Mouse (Mus musculus) A20 (cell line): Measurements from ENCODE around the gene Ppp1r11.
A peak's percentile ranks its signal among the peaks of the same experiment; 100 is the strongest.

Experiments used
- DNase-seq: peaks from one replicate; pipeline ENCODE4 v3.0.0-alpha.2; 2011; ENCODE audit warnings: low read depth, low spot score

The Ppp1r11 gene

DNA sequence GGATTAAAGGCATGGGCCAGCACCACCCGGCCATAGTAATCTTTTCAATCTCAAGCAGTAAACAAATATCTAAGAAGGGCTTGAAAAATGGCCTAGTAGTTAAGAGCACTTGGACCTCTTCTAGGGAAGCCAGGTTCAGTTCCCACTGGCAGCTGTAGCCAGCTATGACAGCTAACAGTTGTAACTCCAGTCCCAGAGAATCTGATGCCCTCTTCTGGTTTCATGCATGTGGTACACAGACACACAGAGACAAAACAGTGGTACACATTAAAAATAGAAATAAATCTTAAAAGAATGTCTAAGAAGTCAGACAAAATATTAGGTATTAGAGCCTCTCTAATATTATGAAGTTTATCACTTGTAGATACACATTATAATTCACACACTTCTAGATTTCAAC lies 9.6 kb upstream of the Ppp1r11 start:
- no peak for DNase-seq

DNA sequence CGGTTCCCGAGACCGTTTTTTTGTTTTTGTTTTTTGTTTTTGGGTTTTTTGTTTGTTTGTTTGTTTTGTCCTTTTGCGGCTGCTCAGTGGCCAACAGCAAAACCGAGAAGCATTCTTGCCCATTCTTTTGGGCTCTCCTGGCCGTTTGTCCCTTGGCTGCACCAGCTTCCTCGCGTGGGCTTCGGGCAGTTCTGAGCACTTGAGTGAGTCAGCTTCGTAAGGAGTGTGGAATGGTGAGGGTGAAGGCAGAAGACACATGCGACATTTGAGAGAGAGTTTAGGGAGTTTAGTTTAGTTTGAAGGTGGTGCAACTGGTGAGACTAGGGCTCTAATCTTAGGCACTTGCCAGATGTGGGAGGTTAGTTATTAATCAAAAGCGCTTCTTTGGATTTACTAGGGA lies 7.3 kb upstream of the Ppp1r11 start:
- no peak for DNase-seq

DNA sequence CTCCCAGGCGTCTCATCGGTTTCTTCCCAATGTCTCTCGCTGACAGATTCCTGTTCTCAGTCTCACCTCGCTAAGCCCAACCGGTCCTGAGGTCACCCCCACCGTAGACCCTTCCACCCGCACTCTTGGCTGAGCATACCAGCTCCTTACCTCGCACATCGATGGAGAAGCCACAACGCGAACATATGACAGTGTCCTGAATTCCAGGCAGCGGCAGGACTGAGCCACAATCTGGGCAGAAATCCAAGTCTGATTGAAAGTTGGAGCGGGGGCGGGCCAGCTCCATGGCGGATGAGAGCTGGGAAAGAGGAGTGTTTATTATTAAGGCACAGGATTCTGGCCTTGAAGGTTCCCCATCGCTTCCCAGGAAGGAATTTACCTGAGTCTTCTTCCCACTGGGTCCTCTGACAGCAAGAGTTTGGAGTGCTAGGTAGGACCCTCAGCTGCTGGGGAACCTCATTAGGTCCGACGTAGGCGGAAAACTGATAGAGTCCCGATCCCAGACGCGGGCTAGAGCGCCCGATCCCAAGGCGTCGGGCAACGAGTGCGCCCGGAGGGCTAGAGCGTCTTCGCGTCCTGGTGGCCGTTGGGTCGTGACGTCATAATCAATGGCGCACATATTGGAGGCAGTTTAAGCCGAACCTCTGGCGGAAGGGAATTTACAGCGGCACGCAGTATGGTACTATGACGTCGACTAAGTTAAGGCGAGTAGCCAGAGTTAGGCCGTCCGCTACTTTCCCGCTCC lies 6.6 kb upstream of the Ppp1r11 start, which contains the start of the genes Znrd1 and Znrd1as:
Gene Znrd1, minus strand, starts transcription at position 561 of the 745 bp plus-strand sequence.
Gene Znrd1as, plus strand, starts transcription at position 594 of the 745 bp plus-strand sequence.
- peak; percentile 96 for DNase-seq

DNA sequence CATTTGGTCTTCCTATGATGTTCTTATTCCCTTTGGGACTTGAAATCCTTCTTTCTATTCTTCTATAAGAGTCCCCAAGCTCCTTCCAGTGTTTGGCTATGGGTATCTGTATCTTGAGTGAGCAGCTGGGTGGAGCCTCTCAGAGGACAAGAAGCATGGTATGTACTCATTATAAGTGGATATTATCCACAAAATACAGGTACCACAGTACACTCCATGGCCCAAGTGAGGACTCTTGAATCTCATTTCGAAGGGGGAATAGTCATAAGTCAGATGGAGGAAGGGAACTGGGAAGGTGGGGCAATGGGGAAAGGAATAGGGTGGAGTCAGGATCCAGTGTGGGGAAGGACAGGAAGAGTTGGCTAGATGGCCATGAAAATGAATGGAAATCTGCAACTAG lies 1.5 kb upstream of the Ppp1r11 start:
- no peak for DNase-seq

DNA sequence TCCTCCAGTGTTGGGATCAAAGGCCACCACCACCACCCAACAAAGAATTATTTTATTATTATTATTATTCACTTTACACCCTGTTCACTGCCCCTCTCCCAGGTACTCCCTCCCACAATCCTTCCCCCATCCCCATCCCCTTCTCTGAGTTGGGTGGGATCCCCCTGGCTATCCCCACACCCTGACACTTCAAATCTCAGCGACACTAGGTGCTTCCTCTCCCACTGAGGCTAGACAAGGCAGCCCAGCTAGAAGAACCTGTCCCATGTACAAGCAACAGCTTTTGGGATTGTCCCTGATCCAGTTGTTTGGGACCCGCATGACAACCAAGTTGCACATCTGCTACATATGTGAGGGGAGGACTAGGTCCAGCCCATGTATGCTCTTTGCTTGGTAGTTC lies 1.1 kb upstream of the Ppp1r11 start:
- DNase-seq: no peak

DNA sequence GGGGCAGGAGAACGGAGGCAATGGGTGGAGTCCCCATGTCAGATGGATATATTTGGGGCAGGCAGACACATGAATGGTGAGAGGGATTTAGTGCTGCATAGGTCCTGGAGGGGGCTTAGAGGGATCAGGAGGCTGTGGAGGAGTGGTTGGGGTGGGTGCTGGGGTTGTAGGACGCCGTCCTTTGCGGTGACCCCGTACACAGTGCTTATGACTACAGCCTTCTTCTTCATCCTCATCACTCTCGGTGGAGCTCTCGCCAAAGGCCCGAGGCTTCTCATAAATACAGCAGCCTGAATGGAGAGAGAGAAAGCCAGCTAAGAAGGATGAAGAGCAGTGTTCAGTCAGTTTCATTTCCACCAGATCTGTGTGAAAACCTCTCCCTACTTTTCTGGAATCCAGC lies 2.3 kb downstream of the Ppp1r11 start:
- DNase-seq: no peak

DNA sequence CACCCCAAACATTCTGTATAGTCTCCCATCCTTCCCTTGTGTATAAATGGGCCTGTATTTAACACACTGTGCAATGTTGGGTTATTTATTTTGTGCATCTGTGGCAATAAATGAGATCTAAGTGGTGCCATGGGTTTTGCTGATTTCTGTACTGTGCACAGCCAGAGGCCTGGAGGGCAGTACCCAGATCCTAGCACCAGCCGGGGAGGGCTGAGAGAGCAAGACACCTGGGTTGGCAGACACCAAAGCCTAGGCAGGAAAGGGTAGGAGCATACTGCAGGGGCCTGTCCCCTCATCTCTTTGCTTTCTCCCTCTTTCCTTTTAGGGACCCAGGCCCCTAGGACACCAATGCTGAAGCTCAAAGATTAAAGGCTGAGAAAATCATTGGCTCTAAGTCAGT lies 3.3 kb downstream of the Ppp1r11 start:
- DNase-seq: no peak

DNA sequence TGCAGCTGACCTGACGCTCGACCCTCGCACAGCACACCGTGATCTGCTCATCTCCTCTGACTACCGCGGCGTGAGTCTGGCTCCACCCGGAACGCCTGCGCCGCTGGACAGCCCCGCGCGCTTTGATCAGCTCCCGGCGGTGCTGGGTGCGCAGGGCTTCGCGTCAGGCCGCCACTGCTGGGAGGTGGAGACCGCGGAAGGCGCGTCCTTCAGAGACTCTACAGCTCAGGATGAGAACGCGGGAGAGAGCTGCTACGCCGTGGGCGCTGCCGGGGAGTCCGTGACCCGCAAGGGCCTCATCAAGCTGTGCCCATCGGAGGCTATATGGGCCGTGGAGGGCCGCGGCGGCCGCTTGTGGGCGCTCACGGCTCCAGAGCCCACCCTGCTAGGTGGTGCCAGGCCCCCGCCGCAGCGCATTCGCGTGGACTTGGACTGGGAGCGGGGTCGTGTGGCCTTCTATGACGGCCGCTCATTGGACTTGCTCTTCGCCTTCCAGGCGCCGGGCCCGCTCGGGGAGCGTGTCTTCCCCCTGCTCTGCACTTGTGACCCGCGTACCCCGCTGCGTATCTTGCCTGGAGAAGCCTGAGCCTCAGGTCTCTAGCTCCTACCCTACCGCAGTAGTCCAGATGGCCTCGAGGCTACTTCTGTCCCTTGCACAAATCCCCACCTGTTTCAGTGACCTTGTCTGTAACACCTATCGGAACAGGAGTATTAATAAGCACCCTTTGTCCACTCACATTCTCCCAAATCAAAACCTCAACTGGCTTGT lies 4.3 kb downstream of the Ppp1r11 start:
- DNase-seq: no peak

DNA sequence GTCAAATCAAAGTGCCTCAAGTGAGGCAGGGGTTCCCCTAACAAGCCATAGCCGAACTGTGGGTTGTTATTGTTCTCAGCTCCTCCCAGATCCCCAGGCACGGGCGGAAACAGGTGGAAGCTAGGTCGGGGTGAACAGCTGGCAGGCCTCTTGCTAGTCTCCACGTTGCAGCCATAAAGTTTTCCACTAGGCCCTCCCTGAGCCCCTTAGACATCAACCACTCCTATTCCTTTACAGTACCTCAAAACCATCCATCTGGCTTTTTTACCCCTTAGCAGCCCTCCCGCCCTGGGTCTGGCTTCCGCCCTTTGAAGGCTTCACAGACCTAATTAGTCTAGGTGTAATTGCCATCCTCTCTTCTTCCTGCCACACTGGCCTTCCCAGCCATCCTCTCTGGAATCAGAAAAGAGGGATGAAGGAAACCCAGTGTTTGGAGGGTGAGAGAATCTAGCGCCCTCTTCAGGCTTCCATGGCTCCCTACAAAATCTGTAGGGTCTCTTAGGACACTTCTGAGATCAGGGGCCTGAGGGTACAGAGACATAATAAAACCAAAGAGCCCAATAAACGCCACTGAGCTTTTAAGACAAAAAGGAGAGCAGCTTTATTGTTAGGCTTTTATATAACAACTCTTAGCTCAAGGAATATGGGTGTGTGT lies 7.3 kb downstream of the Ppp1r11 start:
- DNase-seq: no peak

DNA sequence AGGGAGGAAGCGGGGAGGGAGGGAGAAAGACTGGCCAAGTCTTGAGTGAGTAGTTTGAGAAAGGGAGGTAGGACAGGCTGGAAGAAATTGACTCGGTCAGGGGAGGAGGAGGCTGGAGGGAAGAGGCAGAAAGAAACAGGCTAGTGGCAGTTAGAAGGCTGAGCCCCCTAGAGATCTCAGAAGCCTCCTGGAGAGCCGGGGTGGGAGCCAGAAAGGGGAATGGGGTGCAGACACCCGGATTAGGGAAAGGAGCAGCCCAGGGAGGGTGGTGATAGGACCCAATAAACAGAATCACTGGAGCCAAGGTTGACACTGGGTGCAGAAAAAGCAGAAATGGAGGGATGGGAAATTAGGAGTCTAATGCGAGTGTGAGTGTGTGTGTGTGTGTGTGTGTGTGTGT lies 7.8 kb downstream of the Ppp1r11 start:
- DNase-seq: no peak

DNA sequence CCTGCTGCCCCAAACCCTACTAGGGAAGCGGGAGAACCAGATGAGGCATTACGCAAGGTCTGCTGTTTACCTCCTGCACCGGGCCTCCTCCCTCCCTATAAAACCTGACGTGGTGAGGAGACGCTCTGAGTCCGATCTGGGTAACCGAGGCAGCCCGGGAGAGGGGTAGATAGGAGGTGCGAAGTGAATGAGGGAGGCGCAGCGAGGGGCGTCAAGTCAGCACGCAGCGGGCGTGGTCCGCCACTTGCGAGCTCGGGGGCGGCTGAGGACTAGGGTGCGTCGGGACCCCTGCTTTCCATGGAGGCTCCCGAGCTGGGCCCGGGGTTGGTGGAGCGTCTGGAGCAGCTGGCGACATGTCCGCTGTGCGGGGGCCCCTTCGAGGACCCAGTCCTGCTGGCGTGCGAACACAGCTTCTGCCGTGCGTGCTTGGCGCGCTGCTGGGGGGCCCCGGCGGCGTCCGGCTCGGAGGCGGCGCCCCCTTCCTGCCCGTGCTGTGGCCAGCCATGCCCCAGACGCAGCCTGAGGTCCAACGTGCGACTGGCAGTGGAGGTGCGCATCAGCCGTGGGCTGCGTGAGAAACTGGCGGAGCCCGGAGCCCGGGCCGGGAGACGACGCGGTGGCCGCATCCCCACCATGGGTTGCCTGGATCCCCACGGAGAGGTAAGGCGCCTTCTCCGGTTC lies 8.6 kb downstream of the Ppp1r11 start, which contains the start of gene Rnf39:
Gene Rnf39, plus strand, starts transcription at position 128 of the 681 bp plus-strand sequence.
- DNase-seq: no peak

DNA sequence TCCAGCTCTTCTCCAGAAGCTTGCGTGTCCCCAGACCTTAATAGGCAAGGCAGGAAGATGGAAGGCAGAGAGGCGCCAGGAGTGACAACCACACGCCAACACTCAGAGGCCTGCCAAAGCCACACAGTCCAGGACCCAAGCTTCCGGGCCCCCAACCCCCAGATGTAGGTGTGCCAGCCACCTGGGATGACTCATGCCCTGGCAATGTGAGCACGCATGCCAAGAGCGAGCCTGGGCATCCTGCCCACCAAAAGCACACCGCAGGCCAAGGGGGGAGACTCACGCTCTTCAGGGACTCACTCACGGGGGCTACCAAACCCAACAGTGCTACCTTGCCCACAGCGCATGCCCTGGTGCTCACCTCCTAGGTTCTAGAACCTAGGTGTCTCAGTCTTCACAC lies 9.2 kb downstream of the Ppp1r11 start:
- DNase-seq: no peak

DNA sequence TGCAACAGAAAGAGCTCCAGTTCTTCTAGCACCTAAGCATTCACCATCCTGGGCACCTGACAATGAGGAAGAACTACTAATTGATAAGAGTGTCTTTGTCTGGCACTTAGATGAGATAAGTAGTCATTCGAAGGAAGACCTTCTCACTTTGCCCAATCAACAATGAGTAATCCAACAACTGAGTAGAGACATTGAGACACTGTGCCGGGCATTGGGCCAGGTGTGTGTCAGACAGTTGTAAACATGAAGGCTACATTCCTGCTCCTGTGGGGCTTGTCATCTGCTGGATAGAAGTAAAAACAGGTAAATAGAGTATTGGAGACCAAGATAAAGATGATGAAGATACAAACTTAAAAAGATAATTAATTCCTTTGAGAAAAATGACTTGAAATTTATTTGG lies 13.5 kb downstream of the Ppp1r11 start:
- no peak for DNase-seq

DNA sequence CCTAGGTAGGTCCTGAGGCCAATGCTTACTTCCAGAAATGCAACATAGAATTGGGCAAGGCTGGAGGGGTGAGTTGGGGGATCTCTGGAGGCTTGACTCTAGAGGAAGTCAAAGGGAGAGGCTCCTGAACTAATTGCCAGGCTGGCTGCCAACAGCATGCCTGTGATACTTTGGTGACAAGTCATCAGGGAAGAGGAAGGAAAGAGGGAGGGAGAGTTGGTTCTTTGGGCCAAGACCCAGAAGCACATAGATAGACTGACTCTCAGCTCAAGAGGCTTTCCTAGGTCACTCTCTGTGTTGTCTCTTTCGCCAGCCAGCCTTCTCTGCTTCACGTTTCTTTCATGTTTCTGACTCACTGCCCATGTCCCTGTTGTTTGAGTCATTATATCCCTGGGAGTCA lies 19.7 kb downstream of the Ppp1r11 start:
- DNase-seq: no peak

DNA sequence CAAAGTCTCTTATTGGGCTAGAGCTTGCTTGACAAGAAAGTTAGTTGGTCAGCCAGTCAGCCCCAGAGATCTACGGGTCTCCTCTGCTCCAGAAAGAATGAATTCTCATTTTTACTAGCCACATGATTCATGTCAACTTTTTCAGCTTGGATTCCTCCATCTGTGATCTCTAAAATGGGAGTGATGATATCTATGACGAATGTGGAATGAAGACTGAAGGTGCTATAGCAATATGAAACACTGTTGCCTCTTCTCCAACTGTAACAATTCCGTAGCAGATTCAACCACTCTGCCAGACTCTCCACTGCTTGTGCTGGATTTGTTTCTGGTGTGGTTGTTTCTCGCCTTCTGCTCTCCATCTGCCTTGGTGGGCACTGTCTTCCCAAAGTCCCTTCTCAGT lies 20.4 kb downstream of the Ppp1r11 start:
- no peak for DNase-seq

DNA sequence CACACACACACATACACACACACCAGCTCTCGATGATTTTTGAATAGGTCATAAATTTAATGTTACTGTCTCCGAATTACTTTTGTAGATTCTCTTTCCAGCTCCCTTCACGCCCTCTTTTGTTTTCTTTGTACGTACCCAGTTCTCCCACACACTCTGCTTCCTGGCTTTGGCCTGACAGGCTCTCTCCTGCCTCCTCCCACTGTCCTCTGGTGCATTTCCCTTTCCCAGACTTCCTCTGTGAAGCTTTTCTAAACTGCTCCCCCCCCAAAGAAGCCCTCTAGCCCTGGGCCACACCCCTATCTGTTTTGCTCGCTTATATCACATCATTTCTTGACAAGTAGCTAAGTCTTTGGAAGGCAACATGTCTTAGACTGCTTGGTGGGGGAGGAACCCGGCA lies 21.3 kb downstream of the Ppp1r11 start:
- DNase-seq: no peak

DNA sequence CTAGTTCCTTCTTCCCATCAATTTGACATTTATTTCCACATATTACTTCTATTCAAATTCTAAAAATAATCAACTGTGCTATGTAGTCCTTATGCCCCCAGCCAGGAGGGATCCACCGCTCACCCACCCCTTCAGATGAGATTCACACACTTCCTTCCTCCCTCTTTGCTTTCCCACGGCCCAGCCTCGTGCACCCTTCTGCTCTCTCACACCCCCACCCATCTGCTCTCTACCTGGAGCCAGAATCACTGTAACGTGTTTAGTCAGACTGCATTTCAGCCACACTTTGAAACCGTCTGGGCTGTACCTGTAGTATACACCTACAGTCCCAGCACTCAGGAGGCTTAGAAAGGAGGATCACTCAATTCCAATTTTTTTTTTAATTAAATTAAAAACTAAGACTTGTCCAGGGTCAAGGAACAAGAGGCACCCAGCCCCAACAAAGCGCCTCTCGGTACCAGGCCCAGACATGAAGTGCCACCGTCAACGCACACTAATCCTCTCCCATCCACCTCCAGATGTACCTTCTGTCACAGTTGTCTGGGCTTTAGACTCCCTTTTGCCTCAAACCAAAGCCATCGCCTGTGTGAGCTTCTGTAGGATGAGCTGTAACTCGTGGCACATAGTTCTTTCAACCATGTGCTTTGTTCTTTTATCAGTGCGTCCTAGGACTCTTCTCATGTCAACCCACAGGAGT lies 22.2 kb downstream of the Ppp1r11 start:
- DNase-seq: no peak

DNA sequence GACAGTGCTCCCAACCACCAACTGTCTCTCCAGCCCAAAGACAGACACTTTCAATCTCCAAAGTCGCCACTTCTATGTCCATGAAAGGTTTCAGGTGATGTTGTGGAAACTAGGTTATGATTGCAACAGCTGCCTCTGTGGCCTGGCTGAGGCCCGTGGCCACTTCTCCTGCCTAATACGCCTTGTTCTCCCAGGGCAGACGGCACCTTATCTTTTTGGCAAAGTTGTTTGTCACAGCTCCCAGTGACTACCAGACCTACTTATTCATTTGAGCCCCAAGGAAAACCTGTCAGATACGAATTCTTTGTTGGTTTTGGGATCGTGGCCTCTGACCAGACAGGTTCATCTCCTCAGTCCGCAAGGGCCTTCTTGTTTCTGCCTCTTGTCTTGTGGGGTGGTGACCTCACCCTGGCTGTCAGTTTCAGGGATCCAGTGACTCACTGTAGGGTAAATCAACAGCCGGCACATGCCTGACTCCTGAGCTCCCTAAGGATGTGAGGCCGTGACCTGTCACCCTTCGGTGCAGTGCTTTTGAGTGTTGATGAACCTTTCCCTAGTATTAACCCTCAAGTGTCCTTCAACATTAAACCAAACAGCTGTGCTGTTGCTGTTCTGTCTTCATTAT lies 23.9 kb downstream of the Ppp1r11 start:
- DNase-seq: no peak

DNA sequence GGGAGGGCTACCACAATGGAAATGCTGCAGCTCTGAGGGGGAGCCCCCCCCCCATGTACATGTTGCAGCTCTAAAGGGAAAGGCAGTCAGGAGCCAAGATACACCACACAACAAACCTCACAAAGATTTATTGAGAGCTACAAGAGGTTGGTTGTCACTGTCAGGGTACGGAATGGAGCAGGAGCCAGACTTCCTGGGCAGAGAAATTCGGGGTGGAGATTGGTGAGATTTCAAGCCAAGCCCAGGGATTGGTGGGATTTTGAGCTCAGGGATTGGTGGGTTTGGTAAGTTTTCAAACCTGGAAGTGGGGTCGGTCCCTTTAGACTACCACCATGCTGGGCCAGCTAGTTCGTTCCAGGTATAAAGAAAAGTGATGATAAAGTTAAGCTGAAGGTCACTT lies 28.1 kb downstream of the Ppp1r11 start:
- no peak for DNase-seq

DNA sequence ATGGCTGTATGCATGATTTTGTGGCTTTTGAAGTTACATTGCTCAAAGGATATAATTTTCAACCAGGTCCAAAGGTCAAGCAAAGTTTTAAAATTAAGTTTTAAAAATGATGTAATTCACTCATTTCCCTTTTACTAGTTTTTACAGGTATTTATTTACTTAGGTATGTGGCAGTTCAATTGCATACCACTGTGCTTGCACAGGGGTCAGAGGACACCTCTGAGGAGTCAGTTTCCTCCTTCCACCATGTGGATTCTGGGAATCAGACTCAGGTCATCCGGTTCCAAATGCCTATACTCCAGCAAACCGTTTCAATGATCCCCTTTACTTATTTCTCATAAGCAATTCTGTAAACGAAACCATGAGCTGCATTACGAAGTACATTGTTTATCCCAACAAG lies 28.8 kb downstream of the Ppp1r11 start:
- no peak for DNase-seq

DNA sequence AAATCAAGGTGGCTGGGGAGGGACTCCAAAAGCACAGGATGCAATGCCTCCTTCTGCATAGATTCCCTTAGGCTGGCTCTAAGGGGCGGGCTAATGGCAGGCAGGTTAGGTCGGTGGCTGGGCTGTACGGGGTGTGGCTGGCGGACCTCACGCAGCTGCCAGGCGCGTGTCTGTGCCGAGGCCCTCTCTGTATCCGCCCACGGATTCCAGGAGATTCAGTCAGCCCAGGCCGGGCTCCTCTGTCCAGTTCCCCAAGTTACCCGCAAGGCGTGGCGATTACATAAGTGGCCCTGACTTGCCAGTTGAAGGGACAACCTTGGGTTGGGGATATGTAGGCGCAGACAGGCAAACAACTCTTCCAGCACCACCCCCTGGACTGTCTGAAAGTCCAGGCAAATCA lies 31.3 kb downstream of the Ppp1r11 start:
- DNase-seq: no peak
